Mouse (Mus musculus) intestine, embryonic 15.5 days (tissue): ENCODE data around the gene Zfp277. TPM values are rescaled to one million over a fixed set of nuclear protein-coding genes. Genes with fewer than 3 reads are reported as not detected.

ENCODE experiments used
- ATAC-seq: fragments of 200-750 bp; cut with Nextera tagmentation; 2 replicates; pipeline ENCODE4 v1.8.0; 2017; ENCODE audit warnings: moderate TSS enrichment, moderate library complexity
- H3K27ac ChIP-seq: fragments of 300-500 bp; sonication (generic); 2 replicates; pipeline ENCODE4 v1.5.1; 2015; ENCODE audit warnings: mild to moderate bottlenecking, inconsistent platforms
- H3K27me3 ChIP-seq: fragments of 300-500 bp; sonication (generic); replicated peaks from 2 replicates; pipeline ENCODE4 v1.6.1; 2015; ENCODE audit warnings: inconsistent platforms
- H3K36me3 ChIP-seq: fragments of 300-500 bp; sonication (generic); 2 replicates; pipeline ENCODE4 v1.6.1; 2015; ENCODE audit warnings: inconsistent platforms
- H3K4me1 ChIP-seq: fragments of 300-500 bp; sonication (generic); replicated peaks from 2 replicates; pipeline ENCODE4 v1.6.1; 2015; ENCODE audit warnings: inconsistent platforms
- H3K4me2 ChIP-seq: fragments of 300-500 bp; sonication (generic); replicated peaks from 2 replicates; pipeline ENCODE4 v1.6.1; 2015; ENCODE audit warnings: mild to moderate bottlenecking, inconsistent platforms
- H3K4me3 ChIP-seq: fragments of 300-500 bp; sonication (generic); replicated peaks from 2 replicates; pipeline ENCODE4 v1.5.1; 2015; ENCODE audit warnings: inconsistent platforms
- H3K9ac ChIP-seq: fragments of 300-500 bp; sonication (generic); 2 replicates; pipeline ENCODE4 v1.6.1; 2015; ENCODE audit warnings: inconsistent platforms
- H3K9me3 ChIP-seq: fragments of 300-500 bp; sonication (generic); 2 replicates; pipeline ENCODE4 v1.6.1; 2016; ENCODE audit warnings: inconsistent platforms
- WGBS: fragments of 180-500 bp; shearing (Covaris S2); methylation state at CpG from one replicate; pipeline ENCODE4 v1.1.7; 2015; 5-methylcytosine and 5-hydroxymethylcytosine counted together
- polyA plus RNA-seq: library from polyadenylated mRNA; unstranded; fragments of >200 nt; fragmentation: Nextera tagmentation; extraction: Ambion mirVana; gene quantifications from 2 replicates; pipeline ENCODE4 v1.2.1, GENCODE M21; 2015

Gene Zfp277
- polyA plus RNA-seq, 1 experiment from 2014 or later: 34.3 TPM

- no peak overlapping the region for H3K4me3 ChIP-seq
- H3K9ac ChIP-seq: no peak overlapping the region
- H3K27me3 ChIP-seq: no peaks in the 10 kb centered on the region
- no peak overlapping the region for H3K4me2 ChIP-seq
- H3K27ac ChIP-seq: no peak overlapping the region
- no peak for ATAC-seq
- 0 out of 2 replicates have a peak, but pooled peaks cover 3% of the 10 kb centered on the region for H3K4me1 ChIP-seq
- H3K36me3 ChIP-seq: no peaks in the 10 kb centered on the region
- 60% methylated on average over 7 of the region's 7 CpGs for WGBS
- H3K9me3 ChIP-seq: no peaks in the 10 kb centered on the region
These were observed 17.1 kb upstream of the Zfp277 start for GRCm38 (mm10) chr12:40462693-40463235.

- H3K9me3 ChIP-seq: no peaks in the 10 kb centered on the region
- no peaks in the 10 kb centered on the region for H3K27me3 ChIP-seq
- no peaks in the 10 kb centered on the region for H3K36me3 ChIP-seq
- H3K27ac ChIP-seq: no peak overlapping the region
- H3K4me2 ChIP-seq: no peak overlapping the region
- no peak overlapping the region for H3K9ac ChIP-seq
- H3K4me3 ChIP-seq: no peak overlapping the region
- no peak for ATAC-seq
- 71% methylated on average over 6 of the region's 6 CpGs for WGBS
- H3K4me1 ChIP-seq: 0 out of 2 replicates have a peak, but pooled peaks cover 3% of the 10 kb centered on the region
These were observed 14.1 kb upstream of the Zfp277 start for GRCm38 (mm10) chr12:40459673-40460265.

GRCm38 (mm10) chr12:40458977-40459376 lies 13.3 kb upstream of the Zfp277 start:
- Histone ChIP-seq H3K27ac (no peak overlapping the region), H3K4me1 (0 out of 2 replicates have a peak, but pooled peaks cover 3% of the 10 kb centered on the region), H3K9me3 (no peaks in the 10 kb centered on the region), H3K4me3 (no peak overlapping the region), H3K9ac (no peak overlapping the region), H3K4me2 (no peak overlapping the region), H3K36me3 (no peaks in the 10 kb centered on the region), H3K27me3 (no peaks in the 10 kb centered on the region)
- peak; percentile 61 for ATAC-seq
- WGBS: 56% methylated on average over 3 of the region's 3 CpGs

- WGBS: 84% methylated on average over 2 of the region's 2 CpGs
These were observed 10.8 kb upstream of the Zfp277 start for GRCm38 (mm10) chr12:40456517-40456916.

GRCm38 (mm10) chr12:40449119-40449795 lies 3.6 kb upstream of the Zfp277 start:
- Histone ChIP-seq H3K4me2 (0 out of 2 replicates have a peak overlapping the region, but pooled peaks have one; percentile 5), H3K27me3 (no peaks in the 10 kb centered on the region), H3K27ac (no peak overlapping the region), H3K36me3 (no peaks in the 10 kb centered on the region), H3K4me3 (no peak overlapping the region), H3K4me1 (peaks cover 8% of the 10 kb centered on the region), H3K9ac (no peak overlapping the region), H3K9me3 (no peaks in the 10 kb centered on the region)
- ATAC-seq: no peak
- WGBS: 69% methylated on average over 9 of the region's 9 CpGs

More at GRCm38 (mm10) chr12:40456517-40456916, 10.8 kb upstream of the Zfp277 start:
- ATAC-seq: no peak
- H3K36me3 ChIP-seq: no peaks in the 10 kb centered on the region
- H3K4me2 ChIP-seq: no peak overlapping the region
- no peak overlapping the region for H3K27ac ChIP-seq
- H3K9ac ChIP-seq: no peak overlapping the region
- H3K4me3 ChIP-seq: no peak overlapping the region
- H3K9me3 ChIP-seq: no peaks in the 10 kb centered on the region
- H3K27me3 ChIP-seq: no peaks in the 10 kb centered on the region
- 0 out of 2 replicates have a peak, but pooled peaks cover 3% of the 10 kb centered on the region for H3K4me1 ChIP-seq

GRCm38 (mm10) chr12:40447561-40448355 lies 2.1 kb upstream of the Zfp277 start:
- Histone ChIP-seq H3K4me1 (peaks cover 8% of the 10 kb centered on the region), H3K27me3 (no peaks in the 10 kb centered on the region), H3K36me3 (no peaks in the 10 kb centered on the region), H3K9ac (peak overlapping the region; percentile 76; the same call in 1 of the 2 replicates), H3K9me3 (no peaks in the 10 kb centered on the region), H3K4me2 (peak overlapping the region; percentile 94), H3K27ac (no peak overlapping the region), H3K4me3 (peak overlapping the region; percentile 64)
- WGBS: 24% methylated on average over 10 of the region's 10 CpGs
- ATAC-seq: no peak

- Histone ChIP-seq H3K9ac (peak overlapping the region; percentile 76), H3K27ac (peak overlapping the region; percentile 72), H3K4me3 (peak overlapping the region; percentile 64), H3K36me3 (no peaks in the 10 kb centered on the region), H3K4me1 (peaks cover 8% of the 10 kb centered on the region), H3K9me3 (no peaks in the 10 kb centered on the region), H3K27me3 (no peaks in the 10 kb centered on the region), H3K4me2 (peak overlapping the region; percentile 94)
- WGBS: under 1% methylated on average over 44 of the region's 44 CpGs
- no peak; the same call in 1 of the 2 replicates for ATAC-seq
These were observed 1.0 kb upstream of the Zfp277 start for GRCm38 (mm10) chr12:40446450-40447381.

GRCm38 (mm10) chr12:40445206-40445605 lies 496 bp downstream of the Zfp277 start:
- WGBS: under 1% methylated on average over 16 of the region's 16 CpGs
- Histone ChIP-seq H3K27me3 (no peaks in the 10 kb centered on the region), H3K27ac (0 out of 2 replicates have a peak overlapping the region, but pooled peaks have one; percentile 22), H3K36me3 (no peaks in the 10 kb centered on the region), H3K4me2 (peak overlapping the region; percentile 94), H3K9me3 (no peaks in the 10 kb centered on the region), H3K4me3 (peak overlapping the region; percentile 64), H3K4me1 (peaks cover 8% of the 10 kb centered on the region), H3K9ac (peak overlapping the region; percentile 69)
- peak; percentile 57 for ATAC-seq

- Histone ChIP-seq H3K9ac (no peak overlapping the region), H3K4me3 (no peak overlapping the region), H3K4me1 (no peaks in the 10 kb centered on the region), H3K4me2 (no peak overlapping the region), H3K27ac (no peak overlapping the region), H3K36me3 (no peaks in the 10 kb centered on the region), H3K27me3 (no peaks in the 10 kb centered on the region), H3K9me3 (no peaks in the 10 kb centered on the region)
- WGBS: 30% methylated on average over 2 of the region's 2 CpGs
- no peak for ATAC-seq
These were observed 7.7 kb downstream of the Zfp277 start for GRCm38 (mm10) chr12:40438049-40438448.

GRCm38 (mm10) chr12:40434101-40434500 lies 11.6 kb downstream of the Zfp277 start:
- WGBS: 44% methylated on average over 3 of the region's 3 CpGs
- H3K4me3 ChIP-seq: no peak overlapping the region
- no peak for ATAC-seq
- no peaks in the 10 kb centered on the region for H3K27me3 ChIP-seq
- no peak overlapping the region for H3K4me2 ChIP-seq
- H3K9ac ChIP-seq: no peak overlapping the region
- no peaks in the 10 kb centered on the region for H3K4me1 ChIP-seq
- no peaks in the 10 kb centered on the region for H3K9me3 ChIP-seq
- no peak overlapping the region for H3K27ac ChIP-seq
- no peaks in the 10 kb centered on the region for H3K36me3 ChIP-seq

GRCm38 (mm10) chr12:40431075-40431474 lies 14.6 kb downstream of the Zfp277 start:
- Histone ChIP-seq H3K36me3 (no peaks in the 10 kb centered on the region), H3K9me3 (no peaks in the 10 kb centered on the region), H3K27me3 (no peaks in the 10 kb centered on the region), H3K4me3 (no peak overlapping the region), H3K4me1 (no peaks in the 10 kb centered on the region), H3K4me2 (no peak overlapping the region), H3K9ac (no peak overlapping the region), H3K27ac (no peak overlapping the region)
- ATAC-seq: no peak
- 74% methylated on average over 5 of the region's 5 CpGs for WGBS
